Mouse (Mus musculus) lung, embryonic 16.5 days (tissue): ENCODE measurements at regions not wholly inside any gene's neighbourhood (a gene's known extent, or its start where the extent isn't known, plus 50 kb on each side); places are given as distances from the start of the nearest gene placed in this dataset.

Experiments used
- ATAC-seq: fragments of 200-750 bp; cut with Nextera tagmentation; 2 replicates; pipeline ENCODE4 v1.8.0; 2017; ENCODE audit warnings: low read depth, mild to moderate bottlenecking, moderate library complexity
- H3K27ac ChIP-seq: fragments of 300-500 bp; sonication (generic); 2 replicates; pipeline ENCODE4 v1.5.1; 2014; ENCODE audit warnings: mild to moderate bottlenecking, control low read depth, low read length
- H3K27me3 ChIP-seq: fragments of 300-500 bp; sonication (generic); 2 replicates; pipeline ENCODE4 v1.6.1; 2014; ENCODE audit warnings: low read depth, low read length, mixed read lengths; ENCODE audit not compliant: control insufficient read depth, insufficient read depth
- H3K36me3 ChIP-seq: fragments of 300-500 bp; sonication (generic); 2 replicates; pipeline ENCODE4 v1.6.1; 2014; ENCODE audit warnings: low read length; ENCODE audit not compliant: control insufficient read depth, insufficient read depth
- H3K4me1 ChIP-seq: fragments of 300-500 bp; sonication (generic); replicated peaks from 2 replicates; pipeline ENCODE4 v1.6.1; 2014; ENCODE audit warnings: low read length, mixed read lengths; ENCODE audit not compliant: control insufficient read depth, insufficient read depth
- H3K4me2 ChIP-seq: fragments of 300-500 bp; sonication (generic); 2 replicates; pipeline ENCODE4 v1.6.1; 2014; ENCODE audit warnings: low read depth, low read length, control low read depth
- H3K4me3 ChIP-seq: fragments of 300-500 bp; sonication (generic); 2 replicates; pipeline ENCODE4 v1.5.1; 2014; ENCODE audit warnings: mild to moderate bottlenecking, low read length, control low read depth
- H3K9ac ChIP-seq: fragments of 300-500 bp; sonication (generic); 2 replicates; pipeline ENCODE4 v1.6.1; 2014; ENCODE audit warnings: low read length, control low read depth
- H3K9me3 ChIP-seq: fragments of 300-500 bp; sonication (generic); 2 replicates; pipeline ENCODE4 v1.6.1; 2016; ENCODE audit warnings: low read length; ENCODE audit not compliant: control insufficient read depth
- WGBS: fragments of 180-500 bp; shearing (Covaris S2); extraction: QIAGEN DNeasy Blood & Tissue Kit; methylation state at CpG from one replicate; pipeline ENCODE4 v1.1.7; 2014; 5-methylcytosine and 5-hydroxymethylcytosine counted together

DNA sequence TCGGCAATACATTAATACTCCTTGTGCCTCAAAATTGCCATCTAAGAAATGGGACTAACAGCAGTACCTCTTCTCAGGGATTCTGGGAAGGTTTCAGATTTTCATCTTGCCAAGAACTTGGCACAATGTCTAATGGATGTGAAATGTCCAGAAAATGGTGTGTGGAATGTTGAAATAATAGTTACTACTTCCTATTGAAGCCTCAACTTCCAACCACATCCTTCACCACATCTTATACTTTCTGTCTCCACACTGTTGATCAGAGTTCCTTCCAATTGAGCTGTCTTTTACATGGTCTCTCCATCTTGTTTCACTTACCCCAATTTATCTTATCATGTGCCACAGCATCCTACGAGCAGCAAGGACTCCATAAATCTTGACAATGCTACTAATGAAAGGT lies 122.3 kb upstream of the Fmo9 start:
- no peaks in the 10 kb centered on the region for H3K27me3 ChIP-seq
- H3K9me3 ChIP-seq, result no peaks in the 10 kb centered on the region
- H3K9ac ChIP-seq, result no peak overlapping the region
- no peak overlapping the region for H3K4me2 ChIP-seq
- no peaks in the 10 kb centered on the region for H3K4me1 ChIP-seq
- H3K27ac ChIP-seq, result no peak overlapping the region
- H3K36me3 ChIP-seq, result no peaks in the 10 kb centered on the region
- 73% methylated on average over 2 of the region's 2 CpGs for WGBS
- no peak for ATAC-seq
- no peak overlapping the region for H3K4me3 ChIP-seq

DNA sequence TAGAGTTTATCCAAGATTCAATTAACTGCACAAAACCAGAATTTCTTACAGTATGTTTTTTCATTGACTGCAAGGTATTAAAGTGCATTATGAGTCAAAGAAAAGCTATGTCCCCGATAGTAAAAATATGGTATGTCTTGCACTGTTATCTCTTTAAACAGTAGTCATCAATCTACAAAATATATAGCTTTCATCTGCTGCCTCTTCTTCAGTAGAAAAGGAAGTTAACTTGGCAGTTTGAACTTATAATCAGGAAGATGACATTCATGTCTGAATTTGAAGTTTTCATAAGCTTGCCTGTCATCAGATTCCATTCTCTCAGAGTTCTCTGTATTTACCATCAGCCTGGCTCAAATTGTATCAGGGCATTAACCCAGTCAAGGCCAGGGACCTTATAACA lies 122.7 kb upstream of the Fmo9 start:
- 62% methylated on average over 1 of the region's 1 CpGs for WGBS

DNA sequence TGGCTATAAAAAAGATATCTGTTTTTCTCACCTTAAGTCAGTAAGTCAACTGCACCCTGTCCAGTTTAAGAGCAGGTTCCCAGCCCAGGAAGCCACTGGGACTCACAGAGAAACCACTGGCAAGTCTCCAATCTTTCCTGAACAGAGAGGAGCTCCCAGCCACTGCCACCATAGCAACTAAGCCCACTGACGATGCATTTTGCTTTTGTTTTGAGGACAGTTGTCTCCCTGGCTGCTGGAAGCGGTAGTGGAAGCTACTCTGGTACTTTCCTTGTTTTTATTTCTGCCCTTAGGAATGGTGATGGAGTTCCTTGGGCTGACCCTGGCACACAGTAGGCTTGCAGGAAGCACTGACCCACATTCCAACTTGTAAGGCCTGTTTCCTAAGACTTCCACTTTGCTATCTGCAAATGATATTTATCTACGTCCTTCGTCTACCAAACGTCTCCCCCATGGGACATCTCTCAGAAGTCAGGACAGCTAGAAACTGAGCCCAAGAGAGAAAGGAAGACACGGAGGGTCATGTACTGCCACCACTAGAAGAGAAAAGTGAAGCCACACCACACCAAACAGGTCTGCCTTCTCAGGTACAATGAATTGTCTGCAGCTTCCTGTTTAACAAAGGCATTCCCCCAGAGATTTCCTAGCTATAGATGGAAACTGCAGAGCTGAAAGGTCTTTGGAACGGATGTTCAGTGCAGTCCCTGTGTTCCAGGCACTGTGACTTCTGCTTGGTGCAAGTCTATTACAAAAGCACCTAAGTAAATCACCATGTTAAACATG lies 125.7 kb upstream of the Fmo9 start:
- Histone ChIP-seq H3K27ac (no peak overlapping the region), H3K27me3 (no peaks in the 10 kb centered on the region), H3K36me3 (no peaks in the 10 kb centered on the region), H3K4me3 (no peak overlapping the region), H3K9ac (no peak overlapping the region), H3K4me2 (no peak overlapping the region), H3K9me3 (no peaks in the 10 kb centered on the region), H3K4me1 (no peaks in the 10 kb centered on the region)
- 67% methylated on average over 7 of the region's 7 CpGs for WGBS
- no peak for ATAC-seq

More for the DNA sequence above, 122.7 kb upstream of the Fmo9 start:
- Histone ChIP-seq H3K4me1 (no peaks in the 10 kb centered on the region), H3K9me3 (no peaks in the 10 kb centered on the region), H3K4me3 (no peak overlapping the region), H3K4me2 (no peak overlapping the region), H3K36me3 (no peaks in the 10 kb centered on the region), H3K9ac (no peak overlapping the region), H3K27ac (no peak overlapping the region), H3K27me3 (no peaks in the 10 kb centered on the region)
- no peak for ATAC-seq

DNA sequence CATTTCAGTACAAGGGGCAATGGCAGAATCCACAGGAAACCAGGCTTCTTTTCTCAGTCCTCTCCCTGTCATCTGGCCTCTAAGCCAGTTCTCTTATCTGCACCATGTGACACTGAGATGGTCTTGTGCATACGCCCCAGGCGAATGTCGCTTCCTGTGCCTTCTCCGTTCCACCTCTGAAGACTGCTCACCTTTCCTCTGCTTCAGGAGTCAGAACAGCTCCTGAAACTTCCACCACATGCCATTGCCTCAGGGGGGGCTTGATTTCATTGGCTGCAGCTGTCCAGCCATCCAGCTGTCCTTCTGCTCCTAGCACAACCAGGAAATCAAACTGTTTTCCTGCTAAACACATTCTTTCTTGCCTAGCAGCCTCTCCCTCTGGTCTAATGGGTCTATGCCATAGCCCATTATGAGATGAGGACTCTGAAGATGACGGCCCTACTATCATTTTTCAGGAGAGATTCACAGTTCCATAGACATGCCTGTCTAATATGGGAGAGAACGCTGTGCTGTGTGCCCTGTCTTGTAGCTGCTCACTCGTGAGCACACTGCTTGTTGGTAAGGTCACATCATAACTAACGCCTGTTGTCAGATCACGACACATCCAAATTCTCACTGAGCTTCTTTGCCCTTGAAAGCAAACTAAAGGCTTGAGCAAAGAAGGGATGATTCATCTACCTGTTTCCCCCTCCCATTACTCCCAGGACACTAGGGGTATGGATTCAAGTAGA lies 129.9 kb upstream of the Fmo9 start:
- H3K27me3 ChIP-seq, result no peaks in the 10 kb centered on the region
- no peaks in the 10 kb centered on the region for H3K9me3 ChIP-seq
- H3K36me3 ChIP-seq, result no peaks in the 10 kb centered on the region
- no peak overlapping the region for H3K4me3 ChIP-seq
- H3K9ac ChIP-seq, result no peak overlapping the region
- no peak overlapping the region for H3K4me2 ChIP-seq
- ATAC-seq, result no peak
- no peaks in the 10 kb centered on the region for H3K4me1 ChIP-seq
- H3K27ac ChIP-seq, result no peak overlapping the region
- WGBS, result 45% methylated on average over 9 of the region's 9 CpGs

DNA sequence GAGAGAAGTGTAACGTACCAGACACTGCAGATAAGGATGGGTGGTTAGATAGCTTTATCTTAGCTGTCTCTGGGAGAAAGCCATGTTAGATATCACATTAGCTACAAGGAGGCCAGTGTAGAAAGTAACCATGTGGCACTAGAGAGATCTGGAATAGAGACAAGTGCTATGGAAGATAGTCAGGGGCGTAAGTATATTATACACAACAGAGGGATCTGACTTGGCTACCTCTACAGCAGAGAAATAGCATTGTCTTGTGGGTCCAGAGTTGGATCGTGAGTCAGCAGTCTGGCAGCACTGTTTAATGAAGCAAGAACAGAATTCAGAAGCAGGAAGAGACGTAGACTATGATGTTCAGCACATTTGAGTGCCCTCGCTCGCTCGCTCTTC lies 130.4 kb upstream of the Fmo9 start:
- Histone ChIP-seq H3K27ac (no peak overlapping the region), H3K9ac (no peak overlapping the region), H3K4me2 (no peak overlapping the region), H3K27me3 (no peaks in the 10 kb centered on the region), H3K4me1 (no peaks in the 10 kb centered on the region), H3K4me3 (no peak overlapping the region), H3K36me3 (no peaks in the 10 kb centered on the region), H3K9me3 (no peaks in the 10 kb centered on the region)
- ATAC-seq, result no peak
- WGBS, result 81% methylated on average over 7 of the region's 7 CpGs

DNA sequence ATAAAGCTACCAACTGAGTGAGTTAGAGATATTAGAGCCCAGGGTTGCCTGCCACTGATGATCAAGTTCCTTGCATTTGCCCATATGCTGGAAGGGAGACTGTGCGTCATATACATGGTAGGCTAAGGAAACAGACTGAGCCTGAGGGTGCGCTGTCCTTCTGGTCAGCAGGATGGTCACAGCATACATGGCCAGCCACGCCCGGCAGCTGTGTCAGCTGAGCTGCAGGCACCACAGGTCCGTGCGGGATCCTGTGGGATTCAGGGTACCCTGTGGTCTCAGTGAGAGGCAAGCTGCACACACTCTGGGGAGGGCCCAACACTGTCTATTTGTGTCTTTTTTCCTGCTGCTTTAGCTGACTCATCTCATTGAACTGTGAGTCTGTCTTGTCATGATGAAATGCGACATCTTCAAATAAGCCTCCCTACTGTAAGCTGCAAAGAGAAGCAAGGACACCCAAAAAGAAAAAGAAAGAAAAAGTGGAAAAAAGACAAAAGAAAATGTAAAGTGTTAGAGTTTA lies 131.3 kb upstream of the Fmo9 start:
- Histone ChIP-seq H3K4me2 (no peak overlapping the region), H3K9ac (no peak overlapping the region), H3K27ac (no peak overlapping the region), H3K36me3 (no peaks in the 10 kb centered on the region), H3K4me3 (no peak overlapping the region), H3K9me3 (no peaks in the 10 kb centered on the region), H3K27me3 (no peaks in the 10 kb centered on the region), H3K4me1 (no peaks in the 10 kb centered on the region)
- ATAC-seq, result no peak
- WGBS, result 84% methylated on average over 7 of the region's 7 CpGs

DNA sequence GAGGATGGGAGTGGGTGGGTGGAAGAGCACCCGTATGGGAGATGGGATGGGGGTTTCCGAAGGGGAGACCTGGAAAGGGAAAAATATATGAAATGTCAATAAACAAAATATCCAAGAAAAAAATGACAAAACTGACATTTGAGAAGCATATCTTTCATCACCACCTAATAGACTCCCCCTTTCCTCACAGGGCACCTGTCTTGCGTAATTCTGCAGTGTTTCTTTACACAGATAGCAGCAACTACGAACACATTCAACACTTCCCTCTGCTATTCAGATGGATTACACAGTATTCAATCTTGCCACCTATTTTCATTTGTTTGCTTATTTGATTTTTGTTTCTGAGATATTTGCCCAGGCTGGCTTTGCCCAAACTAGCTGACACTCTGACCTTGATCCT lies 136.3 kb upstream of the Fmo9 start:
- H3K4me3 ChIP-seq, result no peak overlapping the region
- WGBS, result 75% methylated on average over 4 of the region's 4 CpGs
- H3K9ac ChIP-seq, result no peak overlapping the region
- H3K4me1 ChIP-seq, result no peaks in the 10 kb centered on the region
- H3K9me3 ChIP-seq, result peaks cover 2% of the 10 kb centered on the region
- H3K27ac ChIP-seq, result no peak overlapping the region
- no peaks in the 10 kb centered on the region for H3K27me3 ChIP-seq
- no peak for ATAC-seq
- H3K36me3 ChIP-seq, result no peaks in the 10 kb centered on the region
- no peak overlapping the region for H3K4me2 ChIP-seq

DNA sequence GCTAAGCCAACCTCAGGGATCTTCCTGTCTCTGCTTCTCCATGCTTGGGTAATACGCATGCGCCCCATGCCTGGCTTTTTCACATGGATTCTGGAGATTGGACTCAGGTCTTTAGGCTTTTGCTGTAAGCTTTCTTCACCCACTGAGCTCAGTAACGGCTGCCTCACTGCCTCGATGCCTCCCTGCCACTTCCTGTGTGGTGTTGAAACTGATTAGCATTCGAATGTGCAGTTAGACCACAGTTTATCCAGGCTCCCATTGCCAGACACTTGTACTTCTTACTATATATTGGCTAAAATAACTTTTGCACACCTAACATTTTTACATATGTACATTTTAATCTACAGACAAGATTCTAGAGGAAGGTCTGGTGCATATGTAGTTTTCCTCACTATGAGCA lies 137.0 kb upstream of the Fmo9 start:
- ATAC-seq, result no peak
- 72% methylated on average over 5 of the region's 5 CpGs for WGBS
- no peak overlapping the region for H3K4me2 ChIP-seq
- no peak overlapping the region for H3K9ac ChIP-seq
- no peaks in the 10 kb centered on the region for H3K4me1 ChIP-seq
- no peaks in the 10 kb centered on the region for H3K27me3 ChIP-seq
- H3K36me3 ChIP-seq, result no peaks in the 10 kb centered on the region
- H3K9me3 ChIP-seq, result peaks cover 2% of the 10 kb centered on the region
- H3K27ac ChIP-seq, result 0 out of 2 replicates have a peak overlapping the region, but pooled peaks have one; percentile 12
- no peak overlapping the region for H3K4me3 ChIP-seq

DNA sequence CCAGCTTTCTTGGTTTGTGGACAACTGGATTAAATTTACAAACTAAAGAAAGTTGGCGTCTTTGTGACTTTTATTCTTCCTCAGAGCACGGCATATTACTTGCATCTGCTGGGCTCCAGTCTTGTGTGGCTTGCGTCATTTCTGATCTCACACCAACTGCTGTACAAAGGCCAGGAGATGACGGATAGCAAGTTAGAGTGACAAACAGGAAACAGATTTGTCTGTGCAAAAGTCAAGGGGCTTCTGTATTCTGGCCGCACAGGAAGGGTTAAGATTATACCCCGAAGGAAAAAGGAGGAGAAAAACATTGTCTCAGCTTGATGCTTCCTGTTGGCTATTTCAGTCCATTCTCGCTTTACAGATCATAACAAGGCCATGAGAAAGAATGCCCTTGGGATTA lies 137.8 kb upstream of the Fmo9 start:
- ATAC-seq, result peak; percentile 66

More for the DNA sequence above, 137.8 kb upstream of the Fmo9 start:
- Histone ChIP-seq H3K9ac (no peak overlapping the region), H3K9me3 (peaks cover 2% of the 10 kb centered on the region), H3K36me3 (no peaks in the 10 kb centered on the region), H3K4me3 (no peak overlapping the region), H3K27ac (0 out of 2 replicates have a peak overlapping the region, but pooled peaks have one; percentile 12), H3K4me1 (no peaks in the 10 kb centered on the region), H3K27me3 (no peaks in the 10 kb centered on the region), H3K4me2 (no peak overlapping the region)
- whole genome bisulfite sequencing, result 51% methylated on average over 7 of the region's 7 CpGs
